Mouse (Mus musculus) B cell, adult 2 months (primary cell): ENCODE data around the gene 5031439G07Rik.
A peak's percentile ranks its signal among the peaks of the same experiment; 100 is the strongest.

Experiments
- DNase-seq, 2 experiments: peaks; one replicate each; pipeline ENCODE4 v3.0.0; 2022

5031439G07Rik gene

GRCm38 (mm10) chr15:84950053-84950452 lies 38.3 kb downstream of the 5031439G07Rik start:
- DNase-seq = no peak

GRCm38 (mm10) chr15:84948990-84949389 lies 39.4 kb downstream of the 5031439G07Rik start:
- DNase-seq = no peak

GRCm38 (mm10) chr15:84944319-84944718 lies 44.0 kb downstream of the 5031439G07Rik start:
- DNase-seq = no peak

- no peak for DNase-seq
These were observed 45.6 kb downstream of the 5031439G07Rik start for GRCm38 (mm10) chr15:84942647-84943285.

- DNase-seq = no peak
These were observed 48.2 kb downstream of the 5031439G07Rik start for GRCm38 (mm10) chr15:84940102-84940501.

GRCm38 (mm10) chr15:84934901-84935300 lies 53.5 kb downstream of the 5031439G07Rik start:
- DNase-seq = no peak

- no peak for DNase-seq
These were observed 56.0 kb downstream of the 5031439G07Rik start for GRCm38 (mm10) chr15:84932351-84932750.

GRCm38 (mm10) chr15:84925495-84926018 lies 62.8 kb downstream of the 5031439G07Rik start:
- DNase-seq = no peak

- peak; percentile 35 to 48 for DNase-seq
These were observed 63.5 kb downstream of the 5031439G07Rik start for GRCm38 (mm10) chr15:84924781-84925315.

GRCm38 (mm10) chr15:84923508-84924181 lies 64.7 kb downstream of the 5031439G07Rik start:
- DNase-seq = no peak

- peak; percentile 96 to 98 for DNase-seq
These were observed 65.4 kb downstream of the 5031439G07Rik start, which contains the start of gene Nup50 for GRCm38 (mm10) chr15:84922884-84923507. Gene Nup50, plus strand, starts transcription at chr15:84923411.

GRCm38 (mm10) chr15:84919938-84920337 lies 68.4 kb downstream of the 5031439G07Rik start, which contains the start of gene Gm29666:
Gene Gm29666, minus strand, starts transcription at chr15:84920038.
- DNase-seq = no peak

GRCm38 (mm10) chr15:84913201-84913600 lies 75.2 kb downstream of the 5031439G07Rik start:
- no peak for DNase-seq

- no peak for DNase-seq
These were observed 84.4 kb downstream of the 5031439G07Rik start for GRCm38 (mm10) chr15:84903843-84904385.

GRCm38 (mm10) chr15:84898077-84898476 lies 90.3 kb downstream of the 5031439G07Rik start:
- DNase-seq = no peak

GRCm38 (mm10) chr15:84896664-84897063 lies 91.7 kb downstream of the 5031439G07Rik start:
- peak in 1 of 2 experiments; percentile 3 for DNase-seq

GRCm38 (mm10) chr15:84896216-84896615 lies 92.1 kb downstream of the 5031439G07Rik start:
- peak in 1 of 2 experiments; percentile 8 for DNase-seq
